Mouse (Mus musculus): ENCODE measurements at regions not wholly inside any gene's neighbourhood (a gene's known extent, or its start where the extent isn't known, plus 50 kb on each side); places are given as distances from the start of the nearest gene placed in this dataset.

DNA sequence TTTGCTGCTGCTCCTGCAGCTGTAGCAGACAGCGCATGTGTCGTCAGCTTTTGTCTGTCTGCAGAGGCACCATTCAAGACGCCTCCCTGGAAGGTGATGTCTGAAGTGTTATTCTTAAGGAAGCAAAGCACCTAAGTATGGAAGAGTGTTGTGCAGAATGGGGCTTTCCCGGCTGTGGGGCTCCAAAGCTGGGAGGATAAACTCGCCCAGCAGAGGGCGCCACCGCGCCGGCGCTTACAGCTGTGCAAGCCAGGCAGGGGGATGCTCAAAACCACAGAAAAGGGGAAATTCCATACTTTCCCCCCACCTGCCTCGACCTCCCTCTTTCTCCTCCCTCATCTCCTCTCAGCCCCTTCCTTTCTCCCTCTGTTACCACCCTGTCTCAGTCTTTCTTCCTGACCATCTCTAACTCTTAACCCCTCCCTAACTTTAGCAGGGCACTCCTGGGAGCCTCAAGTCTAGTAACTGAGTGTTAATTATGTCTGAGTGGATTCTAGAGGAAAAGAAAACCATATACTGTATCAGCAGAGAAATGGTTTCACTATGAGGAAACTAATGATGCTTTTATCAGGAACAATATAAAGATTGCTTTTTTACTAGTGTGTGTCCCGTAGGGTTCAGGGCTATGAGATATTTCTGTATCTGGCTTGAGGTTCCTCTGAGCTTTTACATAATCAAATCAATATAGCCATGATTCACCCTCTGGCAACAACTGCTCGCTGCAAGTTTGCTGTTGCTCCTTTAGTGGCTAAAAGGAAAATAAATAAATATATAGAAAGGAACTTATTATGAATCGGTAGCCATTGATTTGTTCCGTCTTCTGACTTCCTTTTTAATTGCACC, 539.5 kb downstream of the Ccdc171 start:
- ATAC-seq (ENCODE audit: insufficient number of reproducible peaks, low FRiP score, low TSS enrichment, low read depth): no peak
- H3K27me3 ChIP-seq (ENCODE audit: control insufficient read depth, insufficient read depth, low read length): no peaks in the 10 kb centered on the region
- H3K4me2 ChIP-seq (ENCODE audit: low read depth, severe bottlenecking): no peak overlapping the region

DNA sequence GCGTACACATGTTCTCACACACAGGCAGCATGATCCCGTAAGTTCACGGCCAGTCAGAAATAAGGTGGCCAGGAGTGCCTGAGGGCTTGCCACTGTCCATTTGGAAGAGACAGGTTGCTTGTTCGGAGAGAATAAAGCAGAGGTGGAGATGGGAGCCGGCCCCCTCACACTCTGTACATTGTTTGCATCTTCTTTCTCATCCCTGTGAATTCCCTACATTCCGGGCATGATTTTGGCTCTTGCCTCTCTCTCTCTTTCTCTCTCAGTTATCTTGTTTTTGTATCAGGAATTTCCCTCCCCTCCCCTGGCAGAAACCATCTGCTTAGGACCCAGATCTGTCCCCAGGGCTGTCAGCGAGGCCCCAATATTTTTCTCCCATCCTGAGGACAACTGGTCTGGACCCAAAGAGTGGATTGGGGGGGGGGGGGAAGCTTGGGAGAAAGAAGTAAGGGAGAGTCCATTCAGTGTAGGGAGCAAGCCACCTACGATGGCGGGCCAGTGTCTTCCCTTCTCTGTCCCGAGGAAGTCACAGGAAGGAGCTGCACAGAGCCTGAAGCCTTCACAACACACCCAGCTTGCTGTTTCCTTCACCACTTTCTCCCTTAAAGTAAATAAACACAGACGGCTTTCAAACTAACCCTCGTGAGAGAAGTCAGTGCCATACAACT, 540.2 kb downstream of the Ccdc171 start:
- ATAC-seq (ENCODE audit: insufficient number of reproducible peaks, low FRiP score, low TSS enrichment, low read depth) (no peak), DNase-seq (ENCODE audit: low spot score) (no peak)
- H3K4me3 ChIP-seq (ENCODE audit: low read depth, low read length): no peak overlapping the region
- no peak overlapping the region for H3K4me2 ChIP-seq (ENCODE audit: low read depth, severe bottlenecking)
- H3K27ac ChIP-seq (replicated peaks; ENCODE audit: low read depth, low read length): no peak overlapping the region
- 53% methylated on average over 12 of the region's 12 CpGs for WGBS
- H3K9me3 ChIP-seq (ENCODE audit: control insufficient read depth, low read length): no peaks in the 10 kb centered on the region
- no peaks in the 10 kb centered on the region for H3K36me3 ChIP-seq (ENCODE audit: control insufficient read depth, insufficient read depth, low read length)
- H3K9ac ChIP-seq (ENCODE audit: low read length): no peak overlapping the region
- H3K27me3 ChIP-seq (ENCODE audit: control insufficient read depth, insufficient read depth, low read length): no peaks in the 10 kb centered on the region
- peaks cover 19% of the 10 kb centered on the region for H3K4me1 ChIP-seq (ENCODE audit: control insufficient read depth, insufficient read depth, low read length)

More for the DNA sequence above, 539.5 kb downstream of the Ccdc171 start:
- Histone ChIP-seq H3K27ac (replicated peaks; ENCODE audit: low read depth, low read length) (no peak overlapping the region), H3K4me3 (ENCODE audit: low read depth, low read length) (no peak overlapping the region), H3K36me3 (ENCODE audit: control insufficient read depth, insufficient read depth, low read length) (no peaks in the 10 kb centered on the region), H3K9ac (ENCODE audit: low read length) (no peak overlapping the region), H3K4me1 (ENCODE audit: control insufficient read depth, insufficient read depth, low read length) (peaks cover 12% of the 10 kb centered on the region), H3K9me3 (ENCODE audit: control insufficient read depth, low read length) (no peaks in the 10 kb centered on the region)
- peak; percentile 93 for DNase-seq (ENCODE audit: low spot score)
- 23% methylated on average over 15 of the region's 15 CpGs for WGBS

DNA sequence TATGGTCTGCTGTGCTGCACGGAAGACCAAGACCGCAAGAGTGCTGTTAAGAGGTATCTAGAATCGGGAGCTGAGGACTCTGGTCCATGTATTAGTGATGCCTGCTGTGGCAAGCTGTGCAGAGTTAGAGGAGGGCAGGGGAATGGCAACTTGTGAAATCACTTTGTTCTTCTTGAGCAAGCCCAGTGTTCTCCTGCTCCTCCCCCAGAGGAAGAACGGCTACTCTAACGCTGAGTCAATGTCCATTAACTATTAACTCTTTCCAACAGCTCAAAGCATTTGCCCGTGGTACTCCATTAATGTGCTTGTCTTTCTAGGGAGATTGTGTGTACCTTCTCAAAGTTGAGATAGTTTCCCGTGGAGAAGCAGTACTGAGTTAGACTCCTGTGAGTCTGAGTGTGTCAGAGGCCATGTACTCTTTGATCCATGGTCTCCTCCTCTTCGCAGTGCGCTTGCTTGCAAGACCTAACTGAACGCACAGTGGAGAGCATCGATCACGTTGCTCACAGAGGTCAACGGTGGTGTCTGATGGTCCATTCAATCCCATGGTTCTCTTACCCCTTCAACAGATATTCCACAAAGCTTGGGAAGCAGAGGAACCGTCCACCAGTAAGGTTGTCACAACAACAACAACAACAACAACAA, 542.7 kb downstream of the Ccdc171 start:
- Histone ChIP-seq H3K27ac (replicated peaks; ENCODE audit: low read depth, low read length) (no peak overlapping the region), H3K4me1 (ENCODE audit: control insufficient read depth, insufficient read depth, low read length) (peaks cover 25% of the 10 kb centered on the region), H3K4me2 (ENCODE audit: low read depth, severe bottlenecking) (no peak overlapping the region), H3K4me3 (ENCODE audit: low read depth, low read length) (no peak overlapping the region), H3K36me3 (ENCODE audit: control insufficient read depth, insufficient read depth, low read length) (no peaks in the 10 kb centered on the region), H3K9me3 (ENCODE audit: control insufficient read depth, low read length) (no peaks in the 10 kb centered on the region), H3K27me3 (ENCODE audit: control insufficient read depth, insufficient read depth, low read length) (no peaks in the 10 kb centered on the region), H3K9ac (ENCODE audit: low read length) (no peak overlapping the region)
- ATAC-seq (ENCODE audit: insufficient number of reproducible peaks, low FRiP score, low TSS enrichment, low read depth): no peak
- 82% methylated on average over 14 of the region's 14 CpGs for WGBS
- no peak for DNase-seq (ENCODE audit: low spot score)

DNA sequence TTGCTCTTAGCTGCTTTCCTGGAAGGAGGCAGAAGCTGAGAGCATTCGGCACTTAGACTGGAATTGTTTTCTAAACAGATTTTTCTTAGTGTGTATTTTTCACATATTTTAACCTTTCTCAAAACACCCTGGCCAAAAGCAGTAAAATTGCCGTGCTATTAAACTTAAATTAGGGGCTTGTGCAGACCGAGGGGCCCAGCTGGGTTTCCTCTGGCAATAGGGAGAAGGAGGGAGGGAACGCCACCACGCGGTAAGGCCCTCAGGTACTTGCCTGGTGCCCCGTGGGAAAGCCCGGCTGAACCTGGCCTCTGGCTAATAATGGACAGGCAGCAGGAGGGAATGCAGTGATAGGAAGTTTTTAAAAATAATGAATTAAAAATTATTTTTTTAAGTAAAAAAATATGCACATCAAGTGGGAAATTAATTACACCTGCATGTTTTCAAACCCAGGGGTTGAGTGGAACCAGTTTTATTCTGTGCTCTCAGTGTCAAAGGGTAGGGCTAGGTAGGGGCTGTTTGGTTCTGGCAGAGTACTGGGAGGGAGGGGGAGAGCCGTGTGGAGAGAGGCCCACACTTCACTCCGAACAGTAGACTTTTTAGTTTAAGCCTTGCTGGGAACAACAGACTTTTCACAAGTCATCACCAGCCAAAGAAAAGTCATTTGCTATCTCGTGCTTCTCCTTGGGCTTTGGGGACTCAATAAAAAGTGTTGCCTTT, 543.8 kb downstream of the Ccdc171 start:
- 16% methylated on average over 11 of the region's 11 CpGs for WGBS

DNA sequence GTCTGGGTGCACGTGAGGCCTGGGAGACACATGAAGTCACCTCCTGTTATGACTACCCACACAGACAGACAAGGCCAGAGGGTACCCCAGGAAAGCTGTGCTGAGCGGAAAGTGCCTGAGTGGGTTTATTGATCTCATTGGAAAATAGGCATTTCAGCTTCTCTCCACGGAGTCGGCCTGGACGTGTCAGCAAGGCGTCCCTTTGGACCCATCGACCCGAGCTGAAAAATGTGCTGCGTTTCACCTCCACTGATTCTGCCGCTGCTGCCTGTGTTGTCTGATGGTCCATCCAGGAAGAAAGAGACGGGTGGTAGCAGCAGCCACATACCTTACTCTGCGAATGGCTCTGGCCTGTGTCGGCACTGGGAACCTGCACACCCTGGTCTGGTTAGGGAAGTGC, 544.3 kb downstream of the Ccdc171 start:
- peaks cover 25% of the 10 kb centered on the region for H3K4me1 ChIP-seq (ENCODE audit: control insufficient read depth, insufficient read depth, low read length)

More for the DNA sequence above, 543.8 kb downstream of the Ccdc171 start:
- ATAC-seq (ENCODE audit: insufficient number of reproducible peaks, low FRiP score, low TSS enrichment, low read depth) (peak; percentile 76; the same call in 1 of the 2 replicates), DNase-seq (ENCODE audit: low spot score) (peak; percentile 72)
- no peak overlapping the region for H3K9ac ChIP-seq (ENCODE audit: low read length)
- H3K9me3 ChIP-seq (ENCODE audit: control insufficient read depth, low read length): no peaks in the 10 kb centered on the region
- H3K27me3 ChIP-seq (ENCODE audit: control insufficient read depth, insufficient read depth, low read length): no peaks in the 10 kb centered on the region
- H3K27ac ChIP-seq (replicated peaks; ENCODE audit: low read depth, low read length): peak overlapping the region; percentile 51; the same call in 1 of the 2 replicates
- no peak overlapping the region for H3K4me2 ChIP-seq (ENCODE audit: low read depth, severe bottlenecking)
- peaks cover 25% of the 10 kb centered on the region for H3K4me1 ChIP-seq (ENCODE audit: control insufficient read depth, insufficient read depth, low read length)
- H3K4me3 ChIP-seq (ENCODE audit: low read depth, low read length): no peak overlapping the region
- no peaks in the 10 kb centered on the region for H3K36me3 ChIP-seq (ENCODE audit: control insufficient read depth, insufficient read depth, low read length)

DNA sequence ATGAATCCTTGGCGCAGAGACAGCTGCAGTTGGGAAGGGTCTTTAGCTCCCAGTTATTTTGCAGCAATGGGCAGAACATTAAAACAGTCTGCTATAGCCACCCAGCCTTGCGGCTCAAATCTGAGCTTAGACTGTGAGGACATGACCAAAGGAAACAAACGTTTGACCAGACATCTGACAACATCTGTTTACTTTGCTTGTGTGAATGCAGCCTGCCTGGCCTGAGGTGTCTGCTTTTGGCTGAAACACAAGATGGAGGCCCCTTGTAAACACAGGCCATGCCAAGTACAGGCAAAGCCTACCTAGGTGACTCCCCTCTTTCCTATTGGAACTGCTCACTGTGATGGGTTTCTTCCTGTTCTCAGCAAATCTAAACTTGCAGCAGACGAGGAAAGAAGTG, 544.7 kb downstream of the Ccdc171 start:
- ATAC-seq (ENCODE audit: insufficient number of reproducible peaks, low FRiP score, low TSS enrichment, low read depth) (no peak), DNase-seq (ENCODE audit: low spot score) (no peak)
- H3K36me3 ChIP-seq (ENCODE audit: control insufficient read depth, insufficient read depth, low read length): no peaks in the 10 kb centered on the region
- H3K4me2 ChIP-seq (ENCODE audit: low read depth, severe bottlenecking): no peak overlapping the region
- H3K9me3 ChIP-seq (ENCODE audit: control insufficient read depth, low read length): no peaks in the 10 kb centered on the region
- H3K27ac ChIP-seq (replicated peaks; ENCODE audit: low read depth, low read length): peak overlapping the region; percentile 51
- 42% methylated on average over 4 of the region's 4 CpGs for WGBS
- H3K27me3 ChIP-seq (ENCODE audit: control insufficient read depth, insufficient read depth, low read length): no peaks in the 10 kb centered on the region
- H3K4me3 ChIP-seq (ENCODE audit: low read depth, low read length): no peak overlapping the region
- H3K9ac ChIP-seq (ENCODE audit: low read length): no peak overlapping the region
- peaks cover 25% of the 10 kb centered on the region for H3K4me1 ChIP-seq (ENCODE audit: control insufficient read depth, insufficient read depth, low read length)

More for the DNA sequence above, 544.3 kb downstream of the Ccdc171 start:
- H3K9ac ChIP-seq (ENCODE audit: low read length): no peak overlapping the region
- peak overlapping the region; percentile 51 for H3K27ac ChIP-seq (replicated peaks; ENCODE audit: low read depth, low read length)
- 71% methylated on average over 13 of the region's 13 CpGs for WGBS
- DNase-seq (ENCODE audit: low spot score) (peak; percentile 33), ATAC-seq (ENCODE audit: insufficient number of reproducible peaks, low FRiP score, low TSS enrichment, low read depth) (no peak)
- H3K4me2 ChIP-seq (ENCODE audit: low read depth, severe bottlenecking): no peak overlapping the region
- H3K9me3 ChIP-seq (ENCODE audit: control insufficient read depth, low read length): no peaks in the 10 kb centered on the region
- no peaks in the 10 kb centered on the region for H3K27me3 ChIP-seq (ENCODE audit: control insufficient read depth, insufficient read depth, low read length)
- H3K4me3 ChIP-seq (ENCODE audit: low read depth, low read length): no peak overlapping the region
- H3K36me3 ChIP-seq (ENCODE audit: control insufficient read depth, insufficient read depth, low read length): no peaks in the 10 kb centered on the region

DNA sequence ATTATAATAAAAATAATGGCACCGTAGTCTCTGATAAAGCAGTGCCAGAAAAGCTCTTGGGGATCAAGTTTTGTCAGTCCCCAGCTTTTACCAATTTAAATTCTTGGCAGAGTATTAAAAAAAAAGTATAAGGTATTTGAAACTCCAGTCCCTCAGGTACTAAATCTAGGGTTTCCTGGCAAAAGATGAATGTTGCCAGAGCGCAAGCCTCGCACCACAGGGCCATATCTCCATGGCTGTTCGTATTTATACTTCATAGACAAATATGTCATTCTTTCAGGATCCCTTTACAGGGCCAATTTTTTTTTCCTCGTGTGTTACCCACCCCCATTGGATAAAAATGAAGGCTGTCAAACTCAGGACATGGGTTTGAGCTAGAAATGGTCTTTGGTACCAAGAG, 546.8 kb downstream of the Ccdc171 start:
- no peak for ATAC-seq (ENCODE audit: insufficient number of reproducible peaks, low FRiP score, low TSS enrichment, low read depth)

DNA sequence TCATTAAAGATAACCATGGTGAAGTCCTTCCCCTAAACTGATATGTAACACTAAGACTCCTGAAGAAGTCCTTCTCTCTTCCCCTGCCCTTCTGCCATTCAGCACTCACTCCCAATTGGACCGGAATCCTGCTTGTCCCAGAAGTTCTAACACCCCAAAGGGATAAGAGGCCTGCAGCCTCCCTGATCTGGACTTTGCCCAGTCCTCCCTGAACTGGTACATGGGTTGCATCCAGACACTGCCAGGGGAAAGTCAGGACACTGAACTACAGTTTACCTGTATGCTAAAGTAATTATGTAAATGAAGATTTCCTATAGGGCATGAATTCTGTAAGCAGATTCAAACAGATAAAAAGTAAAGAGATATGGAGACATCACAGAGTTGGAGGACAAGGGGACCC, 551.2 kb downstream of the Ccdc171 start:
- Histone ChIP-seq H3K4me2 (ENCODE audit: low read depth, severe bottlenecking) (no peak overlapping the region), H3K36me3 (ENCODE audit: control insufficient read depth, insufficient read depth, low read length) (no peaks in the 10 kb centered on the region), H3K4me1 (ENCODE audit: control insufficient read depth, insufficient read depth, low read length) (peaks cover 2% of the 10 kb centered on the region; the same call in 1 of the 2 replicates), H3K9ac (ENCODE audit: low read length) (no peak overlapping the region), H3K9me3 (ENCODE audit: control insufficient read depth, low read length) (no peaks in the 10 kb centered on the region), H3K27me3 (ENCODE audit: control insufficient read depth, insufficient read depth, low read length) (no peaks in the 10 kb centered on the region), H3K4me3 (ENCODE audit: low read depth, low read length) (no peak overlapping the region), H3K27ac (replicated peaks; ENCODE audit: low read depth, low read length) (no peak overlapping the region)
- ATAC-seq (ENCODE audit: insufficient number of reproducible peaks, low FRiP score, low TSS enrichment, low read depth) (no peak), DNase-seq (ENCODE audit: low spot score) (no peak)
- 90% methylated on average over 1 of the region's 1 CpGs for WGBS

More for the DNA sequence above, 546.8 kb downstream of the Ccdc171 start:
- Histone ChIP-seq H3K4me2 (ENCODE audit: low read depth, severe bottlenecking) (no peak overlapping the region), H3K27me3 (ENCODE audit: control insufficient read depth, insufficient read depth, low read length) (no peaks in the 10 kb centered on the region), H3K9ac (ENCODE audit: low read length) (no peak overlapping the region), H3K9me3 (ENCODE audit: control insufficient read depth, low read length) (no peaks in the 10 kb centered on the region), H3K4me3 (ENCODE audit: low read depth, low read length) (no peak overlapping the region), H3K36me3 (ENCODE audit: control insufficient read depth, insufficient read depth, low read length) (no peaks in the 10 kb centered on the region), H3K27ac (replicated peaks; ENCODE audit: low read depth, low read length) (no peak overlapping the region), H3K4me1 (ENCODE audit: control insufficient read depth, insufficient read depth, low read length) (peaks cover 25% of the 10 kb centered on the region)
- 77% methylated on average over 5 of the region's 5 CpGs for WGBS
- no peak for DNase-seq (ENCODE audit: low spot score)
